Mouse (Mus musculus) frontal cortex, postnatal 10 days (tissue): Measurements from ENCODE around the gene Gm10799.
"Not testable (repeated sequence)": the region's sequence is repeated elsewhere in the genome, so short reads cannot be mapped to it uniquely, and the experiment has no call there.

ENCODE experiments used
- DNase-seq, 2 experiments: peaks; one replicate each; pipeline ENCODE4 v3.0.0; 2022; ENCODE audit warnings: low spot score in 2 of 2, mixed read lengths in 1 of 2

Gene Gm10799

GRCm38 (mm10) chr2:104068450-104068849, at the start of gene Gm10799:
Gm10799 (minus strand) TSS chr2:104068550.
- DNase-seq: not testable (repeated sequence)

- DNase-seq: not testable (repeated sequence)
Observed at GRCm38 (mm10) chr2:104117173-104117572, 48.8 kb upstream of the Gm10799 start.

GRCm38 (mm10) chr2:104114898-104115297, 46.5 kb upstream of the Gm10799 start:
- DNase-seq: no peak

- DNase-seq: not testable (repeated sequence)
Observed at GRCm38 (mm10) chr2:104113563-104113962, 45.2 kb upstream of the Gm10799 start.

GRCm38 (mm10) chr2:104111170-104111797, 42.9 kb upstream of the Gm10799 start:
- not testable (repeated sequence) for DNase-seq

- no peak for DNase-seq
Observed at GRCm38 (mm10) chr2:104110031-104110430, 41.7 kb upstream of the Gm10799 start.

GRCm38 (mm10) chr2:104109528-104109927, 41.2 kb upstream of the Gm10799 start:
- no peak for DNase-seq

- not testable (repeated sequence) for DNase-seq
Observed at GRCm38 (mm10) chr2:104109021-104109420, 40.7 kb upstream of the Gm10799 start.

- no peak for DNase-seq
Observed at GRCm38 (mm10) chr2:104104800-104105199, 36.5 kb upstream of the Gm10799 start.

- no peak for DNase-seq
Observed at GRCm38 (mm10) chr2:104099946-104100345, 31.6 kb upstream of the Gm10799 start.

- DNase-seq: no peak
Observed at GRCm38 (mm10) chr2:104099231-104099585, 30.9 kb upstream of the Gm10799 start.

GRCm38 (mm10) chr2:104098529-104099230, 30.3 kb upstream of the Gm10799 start:
- no peak for DNase-seq

GRCm38 (mm10) chr2:104097396-104097795, 29.0 kb upstream of the Gm10799 start:
- DNase-seq: not testable (repeated sequence)

- DNase-seq: not testable (repeated sequence)
Observed at GRCm38 (mm10) chr2:104096796-104097195, 28.4 kb upstream of the Gm10799 start.

- DNase-seq: no peak
Observed at GRCm38 (mm10) chr2:104096256-104096655, 27.9 kb upstream of the Gm10799 start.

GRCm38 (mm10) chr2:104095741-104096213, 27.4 kb upstream of the Gm10799 start, which contains the start of gene Cd59a:
Cd59a (plus strand) TSS chr2:104095801.
- peak; percentile 18 to 35 for DNase-seq

GRCm38 (mm10) chr2:104093305-104093704, 25.0 kb upstream of the Gm10799 start:
- DNase-seq: no peak

GRCm38 (mm10) chr2:104087562-104087961, 19.2 kb upstream of the Gm10799 start:
- DNase-seq: not testable (repeated sequence)

- not testable (repeated sequence) for DNase-seq
Observed at GRCm38 (mm10) chr2:104084027-104084426, 15.7 kb upstream of the Gm10799 start.

GRCm38 (mm10) chr2:104082474-104082873, 14.1 kb upstream of the Gm10799 start:
- no peak for DNase-seq

GRCm38 (mm10) chr2:104081436-104082050, 13.2 kb upstream of the Gm10799 start:
- not testable (repeated sequence) for DNase-seq

GRCm38 (mm10) chr2:104078285-104078684, 9.9 kb upstream of the Gm10799 start:
- DNase-seq: not testable (repeated sequence)
